Mouse (Mus musculus) Muller cell, postnatal 12 days (primary cell): ENCODE measurements around the gene Mamstr.

Source experiments
- DNase-seq: peaks from one replicate; pipeline ENCODE4 v3.0.0-alpha.2; 2015; ENCODE audit errors: inconsistent ontology term

The Mamstr gene

DNA sequence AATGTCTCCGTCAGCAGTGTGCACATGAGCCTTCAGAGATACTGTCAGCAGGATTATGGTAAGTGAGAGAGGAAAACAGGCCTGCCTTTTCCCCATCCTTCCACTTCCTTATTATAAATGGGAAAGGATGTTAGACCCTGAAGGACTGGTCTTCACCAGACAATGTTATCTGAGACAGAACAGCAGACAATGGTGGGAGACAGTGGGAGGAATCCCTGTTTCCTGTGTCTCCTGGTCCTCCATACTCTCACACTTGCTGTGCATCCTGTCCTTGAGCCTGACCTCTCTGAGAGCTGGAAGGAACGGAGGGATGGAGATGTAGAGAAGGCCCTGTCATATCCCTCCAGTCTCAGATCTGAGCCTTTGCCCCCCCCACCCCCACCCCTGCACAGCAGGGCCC, 52.6 kb downstream of the Mamstr start:
- DNase-seq = no peak

GRCm38 (mm10) chr7:45693921-45694591, 54.3 kb downstream of the Mamstr start, which contains the start of gene Sec1:
Gene Sec1, minus strand, starts transcription at chr7:45694402.
- DNase-seq = no peak

DNA sequence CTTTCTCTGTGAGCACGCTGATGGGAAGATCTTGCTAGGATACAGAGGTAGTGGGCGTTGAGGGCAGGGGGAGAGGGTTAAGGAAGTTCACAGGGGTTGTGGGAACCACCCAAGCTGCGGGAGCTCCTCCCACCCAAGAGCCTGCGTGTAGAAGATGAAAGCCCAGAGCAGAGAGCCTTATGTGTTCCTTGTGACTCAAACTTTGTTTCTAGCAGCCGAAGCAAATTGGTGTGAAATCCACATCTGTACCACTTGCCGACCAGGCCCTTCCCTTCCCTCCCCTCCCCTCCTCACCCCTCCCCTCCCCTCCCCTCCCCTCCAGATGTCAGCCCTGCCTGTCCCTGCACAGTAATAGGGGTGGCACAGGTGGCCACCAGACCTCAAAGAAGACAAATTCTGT, 55.3 kb downstream of the Mamstr start:
- DNase-seq = no peak
